Mouse (Mus musculus) heart, adult 2 months (tissue): ENCODE data around the gene Tmem131l. TPM values are rescaled to one million over a fixed set of nuclear protein-coding genes. Genes with fewer than 3 reads are reported as not detected.

Experiments used
- DNase-seq, 2 experiments: peaks; one replicate each; pipeline ENCODE4 v3.0.0; 2021
- H3K27ac ChIP-seq: fragments of 200-600 bp; 2 replicates; pipeline ENCODE4 v1.8.1; 2022
- H3K27me3 ChIP-seq: fragments of 200-500 bp; 2 replicates; pipeline ENCODE4 v1.6.1; 2012; ENCODE audit warnings: mild to moderate bottlenecking, low read length, inconsistent platforms, mixed read lengths; ENCODE audit not compliant: control insufficient read depth, insufficient read depth
- H3K36me3 ChIP-seq: fragments of 200-500 bp; 2 replicates; pipeline ENCODE4 v1.6.1; 2012; ENCODE audit warnings: low read length, inconsistent platforms; ENCODE audit not compliant: control insufficient read depth, insufficient read depth
- H3K4me1 ChIP-seq: fragments of 200-500 bp; 2 replicates; pipeline ENCODE4 v1.6.1; 2011; ENCODE audit warnings: low read length; ENCODE audit not compliant: control insufficient read depth, insufficient read depth
- H3K4me3 ChIP-seq: fragments of 200-600 bp; 2 replicates; pipeline ENCODE4 v1.8.1; 2022
- H3K79me2 ChIP-seq: fragments of 200-500 bp; replicated peaks from 2 replicates; pipeline ENCODE4 v1.6.1; 2012; ENCODE audit warnings: mild to moderate bottlenecking, inconsistent platforms, low read length, moderate library complexity, mixed read lengths; ENCODE audit not compliant: control insufficient read depth, insufficient read depth
- H3K9ac ChIP-seq: fragments of 200-500 bp; 2 replicates; pipeline ENCODE4 v1.6.1; 2012; ENCODE audit warnings: low read depth, mild to moderate bottlenecking, control low read depth, inconsistent platforms, low read length, mixed read lengths
- CTCF ChIP-seq: fragments of 200-600 bp; IDR thresholded peaks from 2 replicates; pipeline ENCODE4 v1.8.1; 2022; ENCODE audit warnings: antibody characterized with exemption, mild to moderate bottlenecking, moderate library complexity
- EP300 ChIP-seq: fragments of 200-500 bp; IDR thresholded peaks from 2 replicates; pipeline ENCODE4 v1.6.1; 2011; ENCODE audit warnings: low read depth, low read length, control low read depth; ENCODE audit not compliant: insufficient read depth
- POLR2A ChIP-seq: fragments of 200-500 bp; IDR thresholded peaks from 2 replicates; pipeline ENCODE4 v1.6.1; 2011; ENCODE audit warnings: mild to moderate bottlenecking, low read depth, low read length, control low read depth; ENCODE audit not compliant: insufficient read depth
- WGBS: fragments of 180-500 bp; shearing (Covaris S2); methylation state at CpG from one replicate; pipeline ENCODE4 v1.1.7; 2018; 5-methylcytosine and 5-hydroxymethylcytosine counted together
- intact Hi-C: fragments of 180-260 bp; cut with DNase I; formaldehyde crosslinking; loops from one replicate; pipeline ENCODE4 v1.15.1; 2025
- polyA plus RNA-seq: library from polyadenylated mRNA; depleted of rRNA; stranded (reverse); fragments of >200 nt; gene quantifications from 2 replicates; pipeline ENCODE4 v1.2.3, GENCODE M21; 2012
- total RNA-seq, 2 experiments: library from RNA; stranded (reverse); gene quantifications; 2 replicates each; pipeline ENCODE4 v1.2.3; 2021

Gene Tmem131l
- total and polyA plus RNA-seq, 3 experiments: 17.3 to 23.4 (median 22.0) TPM

- Histone ChIP-seq H3K27ac (no peak overlapping the region), H3K9ac (no peak overlapping the region), H3K79me2 (no peaks in the 10 kb centered on the region), H3K4me1 (no peaks in the 10 kb centered on the region), H3K27me3 (no peaks in the 10 kb centered on the region), H3K4me3 (no peak overlapping the region), H3K36me3 (no peaks in the 10 kb centered on the region; the same call in 1 of the 2 replicates)
- intact Hi-C loops: no loop called here
- 62% methylated on average over 5 of the region's 5 CpGs for WGBS
- TF ChIP-seq EP300 (no peak), POLR2A (no peak), CTCF (no peak)
- no peak for DNase-seq
Observed at GRCm38 (mm10) chr3:83938871-83939270, 101.1 kb downstream of the Tmem131l start.

GRCm38 (mm10) chr3:83934514-83934913 is 105.5 kb downstream of the Tmem131l start:
- no peaks in the 10 kb centered on the region for H3K36me3 ChIP-seq

GRCm38 (mm10) chr3:83915768-83916496 is 124.0 kb downstream of the Tmem131l start:
- no peak overlapping the region for H3K27ac ChIP-seq
- TF ChIP-seq CTCF (peak; percentile 75), POLR2A (no peak), EP300 (0 out of 2 replicates have a peak, but pooled peaks have one; percentile 38)
- intact Hi-C loops: loop anchor here (10.0 kb wide), 1 partner anchor 209 kb away; no protein-coding TSS in a partner anchor
- no peaks in the 10 kb centered on the region for H3K4me1 ChIP-seq
- peak in 1 of 2 experiments; percentile 51 for DNase-seq
- H3K9ac ChIP-seq: no peak overlapping the region
- H3K27me3 ChIP-seq: no peaks in the 10 kb centered on the region
- no peaks in the 10 kb centered on the region for H3K79me2 ChIP-seq
- 78% methylated on average over 11 of the region's 11 CpGs for WGBS
- H3K36me3 ChIP-seq: no peaks in the 10 kb centered on the region
- no peak overlapping the region for H3K4me3 ChIP-seq

More at GRCm38 (mm10) chr3:83934514-83934913, 105.5 kb downstream of the Tmem131l start:
- H3K4me1 ChIP-seq: no peaks in the 10 kb centered on the region
- intact Hi-C loops: no loop called here
- WGBS: 94% methylated on average over 10 of the region's 10 CpGs
- H3K27me3 ChIP-seq: no peaks in the 10 kb centered on the region
- H3K9ac ChIP-seq: no peak overlapping the region
- H3K27ac ChIP-seq: no peak overlapping the region
- TF ChIP-seq CTCF (no peak), POLR2A (no peak), EP300 (no peak)
- no peak for DNase-seq
- H3K4me3 ChIP-seq: no peak overlapping the region
- H3K79me2 ChIP-seq: no peaks in the 10 kb centered on the region

GRCm38 (mm10) chr3:83915102-83915501 is 124.9 kb downstream of the Tmem131l start:
- Histone ChIP-seq H3K27ac (no peak overlapping the region), H3K36me3 (no peaks in the 10 kb centered on the region), H3K79me2 (no peaks in the 10 kb centered on the region), H3K4me1 (no peaks in the 10 kb centered on the region), H3K27me3 (no peaks in the 10 kb centered on the region), H3K4me3 (no peak overlapping the region), H3K9ac (no peak overlapping the region)
- DNase-seq: no peak
- no peak for TF ChIP-seq POLR2A
- WGBS: 82% methylated on average over 3 of the region's 3 CpGs
- intact Hi-C loops: loop anchor here (10.0 kb wide), 1 partner anchor 210 kb away; no protein-coding TSS in a partner anchor

- TF ChIP-seq EP300 (no peak), POLR2A (no peak), CTCF (no peak)
- Histone ChIP-seq H3K9ac (no peak overlapping the region), H3K27me3 (no peaks in the 10 kb centered on the region), H3K79me2 (no peaks in the 10 kb centered on the region), H3K36me3 (no peaks in the 10 kb centered on the region), H3K4me1 (no peaks in the 10 kb centered on the region), H3K27ac (no peak overlapping the region), H3K4me3 (no peak overlapping the region)
- intact Hi-C loops: loop anchor here (10.0 kb wide), 1 partner anchor 214 kb away; no protein-coding TSS in a partner anchor
- 95% methylated on average over 5 of the region's 5 CpGs for WGBS
- no peak for DNase-seq
Observed at GRCm38 (mm10) chr3:83910707-83911106, 129.3 kb downstream of the Tmem131l start.

GRCm38 (mm10) chr3:83906185-83906584 is 133.8 kb downstream of the Tmem131l start:
- Histone ChIP-seq H3K36me3 (no peaks in the 10 kb centered on the region), H3K9ac (no peak overlapping the region), H3K27me3 (no peaks in the 10 kb centered on the region), H3K4me1 (peaks cover 1% of the 10 kb centered on the region; the same call in 1 of the 2 replicates), H3K27ac (no peak overlapping the region), H3K79me2 (no peaks in the 10 kb centered on the region), H3K4me3 (no peak overlapping the region)
- TF ChIP-seq CTCF (no peak), POLR2A (no peak), EP300 (no peak)
- no peak for DNase-seq
- intact Hi-C loops: no loop called here
- WGBS: 97% methylated on average over 9 of the region's 9 CpGs
